Mouse (Mus musculus): Measurements from ENCODE around the gene Mpst. TPM values are rescaled to one million over a fixed set of nuclear protein-coding genes. Genes with fewer than 3 reads are reported as not detected.
A peak's percentile ranks its signal among the peaks of the same experiment; 100 is the strongest.

Gene Mpst
- polyA plus RNA-seq, 1 experiment from 2014 or later = 5.7 TPM

- Histone ChIP-seq H3K4me2 (replicated peaks; ENCODE audit: low read depth) (no peak overlapping the region), H3K27me3 (ENCODE audit: control insufficient read depth, insufficient read depth, low read length) (no peaks in the 10 kb centered on the region), H3K4me1 (replicated peaks; ENCODE audit: control insufficient read depth, insufficient read depth) (no peaks in the 10 kb centered on the region; the same call in 1 of the 2 replicates), H3K4me3 (ENCODE audit: low read depth, low read length) (no peak overlapping the region), H3K27ac (replicated peaks) (peak overlapping the region; percentile 76), H3K36me3 (ENCODE audit: control insufficient read depth, insufficient read depth, low read length) (no peaks in the 10 kb centered on the region), H3K9me3 (ENCODE audit: control insufficient read depth, low read length) (no peaks in the 10 kb centered on the region), H3K9ac (ENCODE audit: low read length) (no peak overlapping the region)
- peak; percentile 68 for ATAC-seq (ENCODE audit: low FRiP score, low TSS enrichment)
- peak; percentile 65 for DNase-seq (ENCODE audit: low spot score)
- TF ChIP-seq EP300 (optimal IDR thresholded peaks at IDR 0.05) = no peak
- no peak for TF ChIP-seq CTCF (IDR thresholded peaks at IDR 0.05; ENCODE audit: low read depth)
- 9% methylated on average over 4 of the region's 4 CpGs for WGBS
Measured at GRCm38 (mm10) chr15:78416937-78417336, 10.7 kb downstream of the Mpst start.

- Histone ChIP-seq H3K36me3 (ENCODE audit: control insufficient read depth, insufficient read depth, low read length) (no peaks in the 10 kb centered on the region), H3K9me3 (ENCODE audit: control insufficient read depth, low read length) (no peaks in the 10 kb centered on the region), H3K9ac (ENCODE audit: low read length) (no peak overlapping the region), H3K4me3 (ENCODE audit: low read depth, low read length) (no peak overlapping the region), H3K27ac (replicated peaks) (no peak overlapping the region), H3K4me2 (replicated peaks; ENCODE audit: low read depth) (no peak overlapping the region), H3K4me1 (replicated peaks; ENCODE audit: control insufficient read depth, insufficient read depth) (no peaks in the 10 kb centered on the region; the same call in 1 of the 2 replicates), H3K27me3 (ENCODE audit: control insufficient read depth, insufficient read depth, low read length) (no peaks in the 10 kb centered on the region)
- TF ChIP-seq EP300 (optimal IDR thresholded peaks at IDR 0.05) = no peak
- no peak for TF ChIP-seq CTCF (IDR thresholded peaks at IDR 0.05; ENCODE audit: low read depth)
- WGBS = 72% methylated on average over 13 of the region's 13 CpGs
- DNase-seq (ENCODE audit: low spot score) (no peak), ATAC-seq (ENCODE audit: low FRiP score, low TSS enrichment) (no peak)
Measured at GRCm38 (mm10) chr15:78420395-78420794, 14.2 kb downstream of the Mpst start.

- ATAC-seq (ENCODE audit: low FRiP score, low TSS enrichment) (peak; percentile 71), DNase-seq (ENCODE audit: low spot score) (peak; percentile 91)
- Histone ChIP-seq H3K4me2 (replicated peaks; ENCODE audit: low read depth) (peak overlapping the region; percentile 23; the same call in 1 of the 2 replicates), H3K4me1 (replicated peaks; ENCODE audit: control insufficient read depth, insufficient read depth) (no peaks in the 10 kb centered on the region; the same call in 1 of the 2 replicates), H3K9ac (ENCODE audit: low read length) (no peak overlapping the region), H3K36me3 (ENCODE audit: control insufficient read depth, insufficient read depth, low read length) (no peaks in the 10 kb centered on the region), H3K27me3 (ENCODE audit: control insufficient read depth, insufficient read depth, low read length) (no peaks in the 10 kb centered on the region), H3K4me3 (ENCODE audit: low read depth, low read length) (no peak overlapping the region), H3K9me3 (ENCODE audit: control insufficient read depth, low read length) (no peaks in the 10 kb centered on the region), H3K27ac (replicated peaks) (no peak overlapping the region)
- 11% methylated on average over 16 of the region's 16 CpGs for WGBS
- TF ChIP-seq EP300 (optimal IDR thresholded peaks at IDR 0.05) (no peak), CTCF (IDR thresholded peaks at IDR 0.05; ENCODE audit: low read depth) (peak; percentile 93)
Measured at GRCm38 (mm10) chr15:78422046-78422956, 16.1 kb downstream of the Mpst start.

GRCm38 (mm10) chr15:78424507-78424906 is 18.3 kb downstream of the Mpst start:
- Histone ChIP-seq H3K27ac (replicated peaks) (no peak overlapping the region), H3K9me3 (ENCODE audit: control insufficient read depth, low read length) (no peaks in the 10 kb centered on the region), H3K4me3 (ENCODE audit: low read depth, low read length) (no peak overlapping the region), H3K9ac (ENCODE audit: low read length) (no peak overlapping the region), H3K27me3 (ENCODE audit: control insufficient read depth, insufficient read depth, low read length) (no peaks in the 10 kb centered on the region), H3K36me3 (ENCODE audit: control insufficient read depth, insufficient read depth, low read length) (no peaks in the 10 kb centered on the region), H3K4me2 (replicated peaks; ENCODE audit: low read depth) (no peak overlapping the region), H3K4me1 (replicated peaks; ENCODE audit: control insufficient read depth, insufficient read depth) (no peaks in the 10 kb centered on the region; the same call in 1 of the 2 replicates)
- WGBS = 17% methylated on average over 11 of the region's 11 CpGs
- TF ChIP-seq CTCF (IDR thresholded peaks at IDR 0.05; ENCODE audit: low read depth) (peak; percentile 17; the same call in 1 of the 2 replicates), EP300 (optimal IDR thresholded peaks at IDR 0.05) (no peak)
- ATAC-seq (ENCODE audit: low FRiP score, low TSS enrichment) (no peak), DNase-seq (ENCODE audit: low spot score) (no peak)

GRCm38 (mm10) chr15:78425230-78425629 is 19.0 kb downstream of the Mpst start:
- no peak for TF ChIP-seq EP300 (optimal IDR thresholded peaks at IDR 0.05)
- TF ChIP-seq CTCF (IDR thresholded peaks at IDR 0.05; ENCODE audit: low read depth) = peak; percentile 31
- H3K27ac ChIP-seq (replicated peaks) = no peak overlapping the region
- no peak for DNase-seq (ENCODE audit: low spot score)
- ATAC-seq (ENCODE audit: low FRiP score, low TSS enrichment) = no peak
- no peaks in the 10 kb centered on the region for H3K9me3 ChIP-seq (ENCODE audit: control insufficient read depth, low read length)
- H3K4me3 ChIP-seq (ENCODE audit: low read depth, low read length) = no peak overlapping the region
- 61% methylated on average over 4 of the region's 4 CpGs for WGBS
- no peak overlapping the region for H3K4me2 ChIP-seq (replicated peaks; ENCODE audit: low read depth)
- peaks cover 3% of the 10 kb centered on the region; the same call in 1 of the 2 replicates for H3K4me1 ChIP-seq (replicated peaks; ENCODE audit: control insufficient read depth, insufficient read depth)
- no peaks in the 10 kb centered on the region for H3K36me3 ChIP-seq (ENCODE audit: control insufficient read depth, insufficient read depth, low read length)
- H3K9ac ChIP-seq (ENCODE audit: low read length) = no peak overlapping the region
- no peaks in the 10 kb centered on the region for H3K27me3 ChIP-seq (ENCODE audit: control insufficient read depth, insufficient read depth, low read length)
